Mouse (Mus musculus): ENCODE measurements around the gene Mpc2.

GRCm38 (mm10) chr1:165498856-165499255 is 38.4 kb downstream of the Mpc2 start:
- no peak for TF ChIP-seq CTCF (IDR thresholded peaks at IDR 0.05; ENCODE audit: low read depth, low read length)
- no peak for TF ChIP-seq EP300 (IDR thresholded peaks at IDR 0.05; ENCODE audit: insufficient read depth, low read depth, low read length)
- TF ChIP-seq POLR2A (IDR thresholded peaks at IDR 0.05; ENCODE audit: insufficient read depth, low read length): no peak
